Mouse (Mus musculus): ENCODE data around the gene Dock3. TPM values are rescaled to one million over a fixed set of nuclear protein-coding genes. Genes with fewer than 3 reads are reported as not detected.
"Not testable (repeated sequence)": the region's sequence is repeated elsewhere in the genome, so short reads cannot be mapped to it uniquely, and the experiment has no call there.

Dock3 gene
- polyA plus RNA-seq, 1 experiment from 2014 or later, result 0.45 TPM

DNA sequence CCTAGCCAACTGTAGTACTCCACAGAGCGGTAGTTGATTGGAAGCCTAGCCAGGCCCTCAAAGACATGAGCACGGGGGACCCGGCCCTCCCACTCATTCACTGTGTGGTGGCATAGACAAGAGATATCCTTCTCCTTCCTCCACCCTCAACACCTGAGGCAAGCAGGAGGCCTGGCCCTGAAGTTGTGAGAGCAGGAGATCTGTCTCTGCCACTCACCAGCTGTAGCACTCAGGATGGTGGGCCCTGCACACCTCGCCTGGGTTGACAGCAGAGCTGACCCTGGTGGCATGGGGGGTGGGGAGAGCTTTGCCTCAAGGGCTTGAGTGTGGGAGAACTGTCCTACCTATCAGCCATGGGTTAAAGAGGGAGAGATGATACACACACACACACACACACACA, 65.9 kb downstream of the Dock3 start:
- no peak overlapping the region for H3K27ac ChIP-seq (ENCODE audit: low read length)
- no peaks in the 10 kb centered on the region for H3K4me1 ChIP-seq (ENCODE audit: control insufficient read depth, insufficient read depth, low read length)
- H3K4me2 ChIP-seq (ENCODE audit: low read depth, low read length), result no peak overlapping the region
- no peaks in the 10 kb centered on the region for H3K27me3 ChIP-seq (ENCODE audit: control insufficient read depth, insufficient read depth, low read length)
- no peaks in the 10 kb centered on the region for H3K36me3 ChIP-seq (ENCODE audit: control insufficient read depth, insufficient read depth, low read length)
- WGBS, result 85% methylated on average over 4 of the region's 4 CpGs
- ATAC-seq (ENCODE audit: insufficient read depth, low FRiP score), result no peak
- H3K9me3 ChIP-seq (replicated peaks; ENCODE audit: control insufficient read depth, low read length), result no peaks in the 10 kb centered on the region
- H3K9ac ChIP-seq (ENCODE audit: low read length), result no peak overlapping the region
- H3K4me3 ChIP-seq (replicated peaks; ENCODE audit: low read length), result no peak overlapping the region

DNA sequence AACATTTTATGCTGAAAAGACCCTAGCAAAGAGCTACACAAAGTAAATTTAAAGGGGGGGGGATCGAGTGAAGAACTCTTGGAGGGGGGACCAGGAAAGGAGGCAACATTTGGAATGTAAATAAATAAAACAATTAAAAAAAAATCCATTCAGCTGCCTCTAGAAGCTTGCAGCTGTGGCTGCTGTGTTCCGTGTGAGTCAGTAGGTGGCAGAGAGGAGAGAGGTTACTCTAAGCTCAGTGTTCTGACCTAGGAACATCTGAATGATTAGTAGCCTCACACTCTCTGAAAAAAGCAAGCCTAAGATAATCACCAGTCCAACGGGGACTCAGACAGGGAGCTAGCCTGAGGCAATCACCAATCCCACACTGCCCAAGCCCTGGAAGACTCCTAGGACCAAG, 66.9 kb downstream of the Dock3 start:
- 9% methylated on average over 3 of the region's 3 CpGs for WGBS
- no peak for ATAC-seq (ENCODE audit: insufficient read depth, low FRiP score)

DNA sequence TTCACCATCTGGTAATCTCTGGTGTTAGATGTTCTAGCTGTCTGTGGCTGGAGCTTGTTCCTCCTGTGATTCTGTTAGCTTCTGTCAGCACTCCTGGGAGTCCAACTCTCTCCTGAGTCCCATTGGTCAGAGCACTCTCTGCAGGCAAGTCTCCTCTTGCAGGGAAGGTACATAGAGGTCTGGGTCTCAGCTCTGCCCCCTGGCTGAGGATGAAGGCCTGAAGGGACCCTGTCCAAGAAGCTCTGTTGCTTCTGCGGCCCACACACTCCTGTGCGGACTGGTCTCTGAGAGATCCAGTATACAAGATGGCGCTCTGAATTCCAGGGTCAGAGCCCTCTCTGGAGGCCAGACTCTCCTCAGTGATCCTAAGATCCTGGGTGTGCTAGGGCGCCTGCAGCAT, 75.3 kb downstream of the Dock3 start:
- WGBS, result 74% methylated on average over 4 of the region's 4 CpGs
- ATAC-seq (ENCODE audit: insufficient read depth, low FRiP score), result not testable (repeated sequence)

More for the DNA sequence above, 66.9 kb downstream of the Dock3 start:
- no peaks in the 10 kb centered on the region for H3K4me1 ChIP-seq (ENCODE audit: control insufficient read depth, insufficient read depth, low read length)
- H3K27ac ChIP-seq (ENCODE audit: low read length), result no peak overlapping the region
- no peaks in the 10 kb centered on the region for H3K9me3 ChIP-seq (replicated peaks; ENCODE audit: control insufficient read depth, low read length)
- H3K4me3 ChIP-seq (replicated peaks; ENCODE audit: low read length), result no peak overlapping the region
- no peaks in the 10 kb centered on the region for H3K27me3 ChIP-seq (ENCODE audit: control insufficient read depth, insufficient read depth, low read length)
- H3K36me3 ChIP-seq (ENCODE audit: control insufficient read depth, insufficient read depth, low read length), result no peaks in the 10 kb centered on the region
- H3K9ac ChIP-seq (ENCODE audit: low read length), result no peak overlapping the region
- no peak overlapping the region for H3K4me2 ChIP-seq (ENCODE audit: low read depth, low read length)

DNA sequence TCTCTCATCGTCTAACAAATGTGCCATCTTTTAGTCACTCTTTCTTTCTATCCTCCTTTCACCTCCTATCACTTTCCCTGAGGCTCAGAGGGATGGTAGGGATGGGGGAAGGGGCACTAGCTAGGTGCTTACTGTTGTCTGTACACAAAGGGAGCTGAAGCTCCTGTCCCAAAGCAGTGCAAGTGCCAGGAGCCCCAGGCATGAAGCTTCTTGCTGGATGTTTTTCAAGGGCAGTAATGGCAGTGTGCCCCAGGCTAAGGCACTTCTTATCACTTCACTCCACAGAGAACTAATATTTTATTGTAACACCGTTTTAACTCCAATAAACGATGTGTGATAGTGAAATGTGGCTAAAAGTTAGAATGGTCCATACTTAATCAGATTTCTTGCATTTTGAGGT, 118.9 kb downstream of the Dock3 start:
- Histone ChIP-seq H3K4me3 (replicated peaks; ENCODE audit: low read length) (no peak overlapping the region), H3K9ac (ENCODE audit: low read length) (no peak overlapping the region), H3K27ac (ENCODE audit: low read length) (no peak overlapping the region), H3K4me2 (ENCODE audit: low read depth, low read length) (no peak overlapping the region), H3K9me3 (replicated peaks; ENCODE audit: control insufficient read depth, low read length) (no peaks in the 10 kb centered on the region), H3K36me3 (ENCODE audit: control insufficient read depth, insufficient read depth, low read length) (no peaks in the 10 kb centered on the region), H3K27me3 (ENCODE audit: control insufficient read depth, insufficient read depth, low read length) (no peaks in the 10 kb centered on the region), H3K4me1 (ENCODE audit: control insufficient read depth, insufficient read depth, low read length) (no peaks in the 10 kb centered on the region)
- 46% methylated on average over 3 of the region's 3 CpGs for WGBS
- no peak for ATAC-seq (ENCODE audit: insufficient read depth, low FRiP score)

More for the DNA sequence above, 75.3 kb downstream of the Dock3 start:
- H3K36me3 ChIP-seq (ENCODE audit: control insufficient read depth, insufficient read depth, low read length); H3K4me2 ChIP-seq (ENCODE audit: low read depth, low read length); H3K9ac ChIP-seq (ENCODE audit: low read length); H3K27ac ChIP-seq (ENCODE audit: low read length); H3K27me3 ChIP-seq (ENCODE audit: control insufficient read depth, insufficient read depth, low read length); H3K4me1 ChIP-seq (ENCODE audit: control insufficient read depth, insufficient read depth, low read length); H3K4me3 ChIP-seq (replicated peaks; ENCODE audit: low read length); H3K9me3 ChIP-seq (replicated peaks; ENCODE audit: control insufficient read depth, low read length): not testable (repeated sequence)

- no peak for ATAC-seq (ENCODE audit: insufficient read depth, low FRiP score)
- H3K9me3 ChIP-seq (replicated peaks; ENCODE audit: control insufficient read depth, low read length), result no peaks in the 10 kb centered on the region
- no peaks in the 10 kb centered on the region for H3K27me3 ChIP-seq (ENCODE audit: control insufficient read depth, insufficient read depth, low read length)
- no peak overlapping the region for H3K27ac ChIP-seq (ENCODE audit: low read length)
- H3K4me3 ChIP-seq (replicated peaks; ENCODE audit: low read length), result no peak overlapping the region
- no peaks in the 10 kb centered on the region for H3K36me3 ChIP-seq (ENCODE audit: control insufficient read depth, insufficient read depth, low read length)
- WGBS, result 57% methylated on average over 2 of the region's 2 CpGs
- H3K4me1 ChIP-seq (ENCODE audit: control insufficient read depth, insufficient read depth, low read length), result no peaks in the 10 kb centered on the region
- H3K9ac ChIP-seq (ENCODE audit: low read length), result no peak overlapping the region
- H3K4me2 ChIP-seq (ENCODE audit: low read depth, low read length), result no peak overlapping the region
Observed at GRCm38 (mm10) chr9:107112056-107112455, 119.7 kb downstream of the Dock3 start.

DNA sequence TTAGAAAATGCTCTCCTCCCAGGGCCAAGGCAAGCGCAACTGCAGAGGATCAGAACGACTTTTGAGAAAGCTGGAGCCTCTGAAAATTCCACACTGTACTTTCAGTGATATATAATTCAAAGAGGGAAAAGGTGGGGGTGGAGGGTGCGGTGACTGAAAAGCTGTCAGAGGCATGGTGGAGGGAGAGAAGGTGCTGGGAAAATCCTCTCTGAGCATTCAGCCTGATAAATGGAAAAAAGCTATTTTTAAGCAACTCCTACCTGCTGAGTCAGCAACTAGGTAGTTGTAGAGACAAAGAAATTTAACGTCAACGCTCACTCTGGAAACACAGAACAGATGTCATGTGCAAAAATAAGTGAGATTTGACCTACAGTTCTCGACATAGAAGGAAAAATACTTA, 132.2 kb downstream of the Dock3 start:
- no peaks in the 10 kb centered on the region for H3K4me1 ChIP-seq (ENCODE audit: control insufficient read depth, insufficient read depth, low read length)
- no peak overlapping the region for H3K9ac ChIP-seq (ENCODE audit: low read length)
- 55% methylated on average over 6 of the region's 6 CpGs for WGBS
- no peak for ATAC-seq (ENCODE audit: insufficient read depth, low FRiP score)
- H3K9me3 ChIP-seq (replicated peaks; ENCODE audit: control insufficient read depth, low read length), result no peaks in the 10 kb centered on the region
- H3K27ac ChIP-seq (ENCODE audit: low read length), result no peak overlapping the region
- H3K4me3 ChIP-seq (replicated peaks; ENCODE audit: low read length), result no peak overlapping the region
- H3K36me3 ChIP-seq (ENCODE audit: control insufficient read depth, insufficient read depth, low read length), result no peaks in the 10 kb centered on the region
- no peaks in the 10 kb centered on the region for H3K27me3 ChIP-seq (ENCODE audit: control insufficient read depth, insufficient read depth, low read length)
- no peak overlapping the region for H3K4me2 ChIP-seq (ENCODE audit: low read depth, low read length)

- H3K4me1 ChIP-seq (ENCODE audit: control insufficient read depth, insufficient read depth, low read length); H3K27ac ChIP-seq (ENCODE audit: low read length); H3K27me3 ChIP-seq (ENCODE audit: control insufficient read depth, insufficient read depth, low read length); H3K36me3 ChIP-seq (ENCODE audit: control insufficient read depth, insufficient read depth, low read length); H3K9ac ChIP-seq (ENCODE audit: low read length); H3K9me3 ChIP-seq (replicated peaks; ENCODE audit: control insufficient read depth, low read length); ATAC-seq (ENCODE audit: insufficient read depth, low FRiP score); H3K4me3 ChIP-seq (replicated peaks; ENCODE audit: low read length); H3K4me2 ChIP-seq (ENCODE audit: low read depth, low read length): not testable (repeated sequence)
- WGBS, result 50% methylated on average over 17 of the region's 17 CpGs
Observed at GRCm38 (mm10) chr9:107089451-107089850, 142.3 kb downstream of the Dock3 start.

DNA sequence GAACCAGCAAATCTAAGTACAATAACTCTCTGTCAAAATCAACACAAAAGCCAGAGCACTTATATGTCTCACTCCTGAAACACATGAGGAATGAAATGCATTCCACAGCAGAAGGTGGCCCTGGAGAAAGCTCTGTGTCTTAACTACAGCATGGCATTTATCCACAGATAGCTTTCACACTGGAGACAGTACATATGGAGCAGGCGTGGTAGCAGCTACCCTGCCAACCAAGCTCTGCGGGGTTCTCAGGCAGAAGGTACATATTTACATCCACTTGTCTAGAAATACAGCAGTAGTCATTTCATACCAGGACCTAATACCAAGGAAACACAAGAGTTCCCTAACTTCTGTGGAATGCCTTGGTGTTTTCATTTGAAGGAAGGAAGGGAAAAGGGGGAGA, 144.2 kb downstream of the Dock3 start:
- WGBS, result 69% methylated on average over 2 of the region's 2 CpGs
- H3K27ac ChIP-seq (ENCODE audit: low read length), result no peak overlapping the region
- H3K4me3 ChIP-seq (replicated peaks; ENCODE audit: low read length), result no peak overlapping the region
- H3K36me3 ChIP-seq (ENCODE audit: control insufficient read depth, insufficient read depth, low read length), result no peaks in the 10 kb centered on the region
- no peak overlapping the region for H3K4me2 ChIP-seq (ENCODE audit: low read depth, low read length)
- ATAC-seq (ENCODE audit: insufficient read depth, low FRiP score), result no peak
- H3K9me3 ChIP-seq (replicated peaks; ENCODE audit: control insufficient read depth, low read length), result no peaks in the 10 kb centered on the region
- H3K27me3 ChIP-seq (ENCODE audit: control insufficient read depth, insufficient read depth, low read length), result no peaks in the 10 kb centered on the region
- H3K4me1 ChIP-seq (ENCODE audit: control insufficient read depth, insufficient read depth, low read length), result no peaks in the 10 kb centered on the region
- no peak overlapping the region for H3K9ac ChIP-seq (ENCODE audit: low read length)

DNA sequence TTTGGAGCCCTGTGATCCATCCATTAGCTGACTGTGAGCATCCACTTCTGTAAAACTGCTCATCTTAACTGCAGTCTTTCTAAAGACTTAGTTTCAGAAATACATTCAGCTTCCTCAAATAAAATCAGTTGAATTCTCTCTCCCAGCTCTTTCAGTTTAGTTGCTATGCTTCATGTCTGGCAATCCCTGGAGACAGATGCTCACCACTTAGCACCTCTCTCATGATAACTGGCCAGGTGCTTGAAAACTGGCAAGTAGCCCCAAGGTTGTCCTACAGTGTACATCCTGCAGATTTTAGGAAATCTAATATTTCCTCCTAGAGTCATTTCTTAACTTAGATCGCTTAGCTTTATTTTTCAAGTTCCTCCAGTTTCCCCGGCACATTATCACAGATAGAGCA, 193.8 kb downstream of the Dock3 start:
- no peak overlapping the region for H3K4me3 ChIP-seq (replicated peaks; ENCODE audit: low read length)
- no peak overlapping the region for H3K27ac ChIP-seq (ENCODE audit: low read length)
- H3K27me3 ChIP-seq (ENCODE audit: control insufficient read depth, insufficient read depth, low read length), result no peaks in the 10 kb centered on the region
- WGBS, result 82% methylated on average over 2 of the region's 2 CpGs
- ATAC-seq (ENCODE audit: insufficient read depth, low FRiP score), result no peak
- H3K9me3 ChIP-seq (replicated peaks; ENCODE audit: control insufficient read depth, low read length), result no peaks in the 10 kb centered on the region
- H3K36me3 ChIP-seq (ENCODE audit: control insufficient read depth, insufficient read depth, low read length), result no peaks in the 10 kb centered on the region
- no peak overlapping the region for H3K4me2 ChIP-seq (ENCODE audit: low read depth, low read length)
- H3K4me1 ChIP-seq (ENCODE audit: control insufficient read depth, insufficient read depth, low read length), result no peaks in the 10 kb centered on the region
- H3K9ac ChIP-seq (ENCODE audit: low read length), result no peak overlapping the region

- H3K9me3 ChIP-seq (replicated peaks; ENCODE audit: control insufficient read depth, low read length), result no peaks in the 10 kb centered on the region
Observed at GRCm38 (mm10) chr9:107027586-107027985, 204.1 kb downstream of the Dock3 start.

More at GRCm38 (mm10) chr9:107027586-107027985, 204.1 kb downstream of the Dock3 start:
- Histone ChIP-seq H3K36me3 (ENCODE audit: control insufficient read depth, insufficient read depth, low read length) (no peaks in the 10 kb centered on the region), H3K4me1 (ENCODE audit: control insufficient read depth, insufficient read depth, low read length) (no peaks in the 10 kb centered on the region), H3K9ac (ENCODE audit: low read length) (no peak overlapping the region), H3K27ac (ENCODE audit: low read length) (no peak overlapping the region), H3K27me3 (ENCODE audit: control insufficient read depth, insufficient read depth, low read length) (no peaks in the 10 kb centered on the region), H3K4me2 (ENCODE audit: low read depth, low read length) (no peak overlapping the region), H3K4me3 (replicated peaks; ENCODE audit: low read length) (no peak overlapping the region)
- WGBS, result 68% methylated on average over 2 of the region's 2 CpGs
- no peak for ATAC-seq (ENCODE audit: insufficient read depth, low FRiP score)
